Mouse (Mus musculus): ENCODE measurements around the gene Scyl1. TPM values are rescaled to one million over a fixed set of nuclear protein-coding genes. Genes with fewer than 3 reads are reported as not detected.

Scyl1 gene
- total RNA-seq, 2 experiments from 2014 or later, result 90.5 to 98.8 TPM

- intact Hi-C loops (cut with DNase I), result no loop called here
- no peak for DNase-seq (ENCODE audit: low spot score in 2 of 2)
These were observed 20.1 kb upstream of the Scyl1 start for GRCm38 (mm10) chr19:5791329-5791728.

GRCm38 (mm10) chr19:5789066-5789465 is 17.8 kb upstream of the Scyl1 start:
- intact Hi-C loops (cut with DNase I), result no loop called here
- DNase-seq (ENCODE audit: low spot score in 2 of 2), result no peak

- no peak for DNase-seq (ENCODE audit: low spot score in 2 of 2)
- intact Hi-C loops (cut with DNase I), result no loop called here
These were observed 17.4 kb upstream of the Scyl1 start for GRCm38 (mm10) chr19:5788620-5789019.

GRCm38 (mm10) chr19:5787920-5788319 is 16.7 kb upstream of the Scyl1 start:
- intact Hi-C loops (cut with DNase I), result loop anchor here (2.0 kb wide), 1 partner anchor 91 kb away; no protein-coding TSS in a partner anchor
- no peak for DNase-seq (ENCODE audit: low spot score in 2 of 2)

DNA sequence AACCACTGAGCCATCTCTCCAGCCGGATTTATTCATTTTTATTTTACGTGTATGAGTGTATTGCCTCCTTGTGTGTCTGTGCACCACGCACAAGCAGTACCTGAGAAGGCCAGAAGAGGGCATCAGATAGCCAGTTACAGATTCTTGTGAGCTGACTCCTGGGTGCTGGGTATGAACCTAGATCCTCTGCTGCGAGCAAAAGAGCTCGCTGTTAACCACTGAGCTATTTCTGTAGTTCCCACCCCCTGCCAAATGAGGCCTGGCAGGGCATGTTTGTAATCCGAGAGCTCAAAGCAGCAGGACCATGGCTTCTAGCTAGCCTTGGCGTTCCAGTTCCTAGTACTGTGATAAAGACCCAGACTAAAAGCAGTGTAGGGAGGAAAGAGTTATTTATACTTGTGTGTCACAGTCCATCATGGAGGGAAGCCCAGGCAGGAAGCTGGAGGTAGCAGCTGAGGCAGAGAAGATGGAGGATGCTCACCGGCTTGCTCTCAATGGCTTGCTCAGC is 16.0 kb upstream of the Scyl1 start:
- peak; percentile 81 to 82 for DNase-seq (ENCODE audit: low spot score in 2 of 2)
- intact Hi-C loops (cut with DNase I), result loop anchor here (2.0 kb wide), 1 partner anchor 92 kb away; no protein-coding TSS in a partner anchor

GRCm38 (mm10) chr19:5786441-5787114 is 15.4 kb upstream of the Scyl1 start:
- DNase-seq (ENCODE audit: low spot score in 2 of 2), result peak; percentile 78 to 84
- intact Hi-C loops (cut with DNase I), result loop anchor here (2.0 kb wide), 1 partner anchor 92 kb away; no protein-coding TSS in a partner anchor

GRCm38 (mm10) chr19:5784958-5785577 is 13.8 kb upstream of the Scyl1 start:
- DNase-seq (ENCODE audit: low spot score in 2 of 2), result no peak
- intact Hi-C loops (cut with DNase I), result no loop called here

DNA sequence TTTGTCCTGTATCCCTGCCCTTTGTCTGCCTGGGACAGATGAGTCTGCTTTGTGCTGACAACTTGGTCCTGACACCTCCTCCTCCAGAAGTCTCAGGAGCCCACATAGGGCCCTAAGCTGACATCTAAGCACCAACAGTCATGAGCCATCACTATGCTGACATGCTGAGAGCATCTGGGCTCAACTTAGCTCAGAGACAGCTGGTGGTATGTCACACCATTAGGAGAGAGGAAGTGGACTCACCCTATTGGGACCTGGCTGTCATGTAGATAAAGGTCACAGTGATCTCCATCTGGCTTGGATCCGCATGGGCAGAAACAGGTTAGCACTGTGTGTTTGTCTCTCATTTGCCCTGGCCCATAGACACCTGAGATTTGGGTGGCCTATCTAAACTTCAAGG is 10.9 kb upstream of the Scyl1 start:
- no peak for DNase-seq (ENCODE audit: low spot score in 2 of 2)
- intact Hi-C loops (cut with DNase I), result no loop called here

DNA sequence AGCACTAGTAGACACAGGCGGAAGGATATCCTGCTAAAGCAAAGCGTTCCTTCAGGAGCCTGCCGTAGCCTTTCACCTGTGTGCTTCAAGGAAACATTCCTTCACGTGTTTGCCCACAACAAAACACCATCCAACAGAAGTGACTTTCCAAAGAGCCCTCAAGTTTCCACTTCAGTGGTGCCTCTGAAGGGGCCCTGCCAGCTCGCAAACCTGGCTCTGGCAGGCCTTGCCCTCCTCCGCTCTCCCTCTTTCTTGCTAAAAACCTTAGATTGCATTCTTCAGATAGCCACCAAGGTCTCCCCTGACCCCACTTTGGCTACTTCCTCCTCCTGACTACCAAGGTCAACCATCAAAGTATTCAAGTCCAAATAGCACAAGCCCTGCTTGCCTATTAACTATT is 10.3 kb upstream of the Scyl1 start:
- no peak for DNase-seq (ENCODE audit: low spot score in 2 of 2)
- intact Hi-C loops (cut with DNase I), result no loop called here

GRCm38 (mm10) chr19:5780203-5780602 is 9.0 kb upstream of the Scyl1 start:
- intact Hi-C loops (cut with DNase I), result loop anchor here (1.0 kb wide), 1 partner anchor 69 kb away; no protein-coding TSS in a partner anchor
- no peak for DNase-seq (ENCODE audit: low spot score in 2 of 2)

DNA sequence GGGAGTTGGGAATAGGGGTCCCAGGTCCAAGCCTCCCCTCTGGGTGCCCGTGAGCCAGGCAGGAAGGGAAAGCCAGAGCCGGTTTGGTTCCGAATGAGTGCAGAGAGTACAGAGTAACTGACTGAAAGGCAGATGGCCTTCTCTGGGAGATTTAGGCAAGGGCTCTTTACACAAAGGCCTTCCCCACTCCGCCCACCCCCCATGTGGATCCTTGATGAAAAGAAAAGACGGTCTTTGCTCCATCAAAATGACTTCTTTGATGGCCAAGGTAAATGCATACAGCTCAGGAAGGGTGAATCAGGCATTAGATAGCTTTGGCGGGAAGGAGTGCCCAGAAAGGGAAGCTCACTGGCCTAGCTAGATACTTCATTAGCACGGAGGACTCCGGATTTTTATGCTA is 7.1 kb upstream of the Scyl1 start:
- intact Hi-C loops (cut with DNase I), result no loop called here
- no peak for DNase-seq (ENCODE audit: low spot score in 2 of 2)

GRCm38 (mm10) chr19:5777387-5778032 is 6.3 kb upstream of the Scyl1 start:
- intact Hi-C loops (cut with DNase I), result no loop called here
- DNase-seq (ENCODE audit: low spot score in 2 of 2), result no peak

- no peak for DNase-seq (ENCODE audit: low spot score in 2 of 2)
- intact Hi-C loops (cut with DNase I), result loop anchor here (2.0 kb wide), 1 partner anchor 42 kb away; the partner anchor contains the start of gene Fam89b
These were observed 908 bp downstream of the Scyl1 start for GRCm38 (mm10) chr19:5770311-5770710.

GRCm38 (mm10) chr19:5767271-5767670 is 3.9 kb downstream of the Scyl1 start:
- intact Hi-C loops (cut with DNase I), result no loop called here
- DNase-seq (ENCODE audit: low spot score in 2 of 2), result no peak

DNA sequence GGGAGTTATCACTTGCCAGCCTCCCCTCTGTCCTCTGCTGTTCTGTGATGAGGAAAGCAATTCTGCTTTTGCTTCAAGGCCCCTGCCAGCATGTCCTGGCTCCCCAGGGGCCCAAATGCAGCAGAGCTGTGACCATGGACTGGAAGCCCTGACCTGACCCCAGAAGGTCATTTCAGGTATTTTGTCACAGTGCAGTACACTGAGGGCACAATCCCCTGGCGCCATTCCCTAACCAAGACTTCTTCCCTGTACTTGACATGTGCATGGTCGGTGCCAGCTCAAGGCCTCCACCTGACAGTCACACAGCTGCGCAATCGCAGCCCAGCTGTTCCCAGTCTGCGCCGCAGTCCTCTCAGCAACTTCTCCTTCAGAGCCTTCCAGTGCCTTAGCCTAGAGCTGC is 8.1 kb downstream of the Scyl1 start:
- no peak for DNase-seq (ENCODE audit: low spot score in 2 of 2)
- intact Hi-C loops (cut with DNase I), result no loop called here

DNA sequence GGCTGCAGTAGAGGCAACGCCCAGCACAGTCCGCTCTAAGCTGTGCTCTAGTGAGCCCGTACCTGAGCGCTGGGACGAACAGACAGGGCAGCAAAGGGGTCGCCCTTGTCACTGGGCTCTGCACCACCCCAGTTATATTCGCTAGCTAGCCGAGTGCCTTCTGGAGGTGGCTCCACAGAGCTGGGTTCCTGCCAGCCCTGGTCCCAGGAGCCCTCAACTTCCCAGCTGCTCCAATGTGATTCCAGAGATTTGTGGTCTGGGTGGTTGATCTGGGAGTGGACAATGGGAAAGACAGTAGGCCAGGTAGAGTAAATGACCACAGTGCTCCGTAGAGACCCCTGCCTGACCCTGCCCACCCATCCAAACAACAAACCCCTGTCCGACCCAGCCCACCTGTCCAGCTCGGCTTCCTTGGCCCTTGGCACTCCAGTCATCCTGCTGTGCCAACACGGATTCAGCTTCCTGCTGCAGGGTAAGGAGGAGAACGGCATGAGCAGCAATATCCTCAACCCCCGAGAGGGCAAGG is 12.3 kb downstream of the Scyl1 start:
- intact Hi-C loops (cut with DNase I), result no loop called here
- no peak for DNase-seq (ENCODE audit: low spot score in 2 of 2)

GRCm38 (mm10) chr19:5756991-5757636 is 14.1 kb downstream of the Scyl1 start:
- no peak for DNase-seq (ENCODE audit: low spot score in 2 of 2)
- intact Hi-C loops (cut with DNase I), result no loop called here

GRCm38 (mm10) chr19:5756321-5756985 is 14.8 kb downstream of the Scyl1 start:
- intact Hi-C loops (cut with DNase I), result no loop called here
- DNase-seq (ENCODE audit: low spot score in 2 of 2), result peak; percentile 76 to 81

DNA sequence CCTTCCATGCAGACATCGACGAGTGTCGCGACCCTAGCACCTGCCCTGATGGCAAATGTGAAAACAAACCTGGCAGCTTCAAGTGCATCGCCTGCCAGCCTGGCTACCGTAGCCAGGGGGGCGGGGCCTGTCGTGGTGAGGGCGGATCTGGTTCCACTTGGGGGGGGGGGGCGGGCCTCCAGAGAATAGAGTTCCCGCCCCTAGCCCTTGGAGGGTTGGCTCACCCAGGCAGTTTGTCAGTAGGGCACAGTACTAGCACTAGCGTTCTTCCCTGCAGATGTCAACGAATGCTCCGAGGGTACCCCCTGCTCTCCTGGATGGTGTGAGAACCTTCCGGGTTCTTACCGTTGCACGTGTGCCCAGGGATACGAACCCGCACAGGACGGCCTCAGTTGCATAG is 19.5 kb downstream of the Scyl1 start:
- intact Hi-C loops (cut with DNase I), result no loop called here

More for the DNA sequence above, 19.5 kb downstream of the Scyl1 start:
- no peak for DNase-seq (ENCODE audit: low spot score in 2 of 2)
